Mouse (Mus musculus) MEL (cell line): Measurements from ENCODE around the gene Gngt2. TPM values are rescaled to one million over a fixed set of nuclear protein-coding genes. Genes with fewer than 3 reads are reported as not detected.

Source experiments
- DNase-seq: peaks from one replicate; pipeline ENCODE4 v3.0.0; 2011; ENCODE audit warnings: low read depth, low spot score
- H3K27ac ChIP-seq: 2 replicates; pipeline ENCODE4 v1.5.1; 2012; ENCODE audit warnings: low read depth, mild to moderate bottlenecking, control low read depth, low read length, moderate library complexity; ENCODE audit not compliant: control insufficient read depth
- H3K27me3 ChIP-seq, 2 experiments: fragments of 150-350 bp in 1 of 2; sonication (generic) in 1 of 2; 2 replicates each; pipeline ENCODE4 v1.6.1; 2012; ENCODE audit warnings: low read length in 2 of 2, mild to moderate bottlenecking in 2 of 2, improper control_type of control experiment in 1 of 2, moderate library complexity in 1 of 2; ENCODE audit not compliant: insufficient read depth in 2 of 2, control insufficient read depth in 1 of 2
- H3K36me3 ChIP-seq, 2 experiments: 2 replicates each; pipeline ENCODE4 v1.6.1; 2012 to 2014; ENCODE audit warnings: low read length in 2 of 2, improper control_type of control experiment in 1 of 2, inconsistent platforms in 1 of 2, mild to moderate bottlenecking in 1 of 2; ENCODE audit not compliant: insufficient read depth in 2 of 2, control insufficient read depth in 1 of 2
- H3K4me1 ChIP-seq, 2 experiments: fragments of 150-350 bp in 1 of 2; sonication (generic) in 1 of 2; 2 replicates each; pipeline ENCODE4 v1.6.1; 2012; ENCODE audit warnings: low read length in 2 of 2, improper control_type of control experiment in 1 of 2, mild to moderate bottlenecking in 1 of 2; ENCODE audit not compliant: insufficient read depth in 2 of 2, control insufficient read depth in 1 of 2
- H3K4me3 ChIP-seq, 2 experiments: fragments of 150-350 bp in 1 of 2; sonication (generic) in 1 of 2; 2 replicates each; pipeline ENCODE4 v1.5.1; 2012; ENCODE audit warnings: low read depth in 2 of 2, low read length in 2 of 2, mild to moderate bottlenecking in 2 of 2, moderate library complexity in 2 of 2, control low read depth in 1 of 2, improper control_type of control experiment in 1 of 2; ENCODE audit not compliant: control insufficient read depth in 1 of 2, insufficient read depth in 1 of 2
- H3K79me2 ChIP-seq: 2 replicates; pipeline ENCODE4 v1.6.1; 2012; ENCODE audit warnings: mild to moderate bottlenecking, low read length, moderate library complexity; ENCODE audit not compliant: control insufficient read depth, poor library complexity, insufficient read depth
- H3K9ac ChIP-seq: 2 replicates; pipeline ENCODE4 v1.6.1; 2012; ENCODE audit warnings: low read depth, mild to moderate bottlenecking, control low read depth, low read length, moderate library complexity; ENCODE audit not compliant: control insufficient read depth, poor library complexity, severe bottlenecking
- H3K9me3 ChIP-seq: fragments of 150-350 bp; sonication (generic); replicated peaks from 2 replicates; pipeline ENCODE4 v1.6.1; 2012; ENCODE audit warnings: mild to moderate bottlenecking, low read length, improper control_type of control experiment, moderate library complexity; ENCODE audit not compliant: insufficient read depth
- CHD2 ChIP-seq: IDR thresholded peaks from 2 replicates; pipeline ENCODE4 v1.6.1; 2011; ENCODE audit warnings: low read length, improper control_type of control experiment
- GATA1 ChIP-seq: IDR thresholded peaks from 2 replicates; pipeline ENCODE4 v1.6.1; 2011; ENCODE audit warnings: low read depth, low read length, improper control_type of control experiment
- JUND ChIP-seq: IDR thresholded peaks from 2 replicates; pipeline ENCODE4 v1.6.1; 2011; ENCODE audit warnings: low read depth, mild to moderate bottlenecking, improper control_type of control experiment, low read length
- MAX ChIP-seq: IDR thresholded peaks from 2 replicates; pipeline ENCODE4 v1.6.1; 2011; ENCODE audit warnings: low read length, improper control_type of control experiment
- MYB ChIP-seq: IDR thresholded peaks from 2 replicates; pipeline ENCODE4 v1.6.1; 2011; ENCODE audit warnings: mild to moderate bottlenecking, low read depth, low read length, improper control_type of control experiment
- NRF1 ChIP-seq: IDR thresholded peaks from 2 replicates; pipeline ENCODE4 v1.6.1; 2014; ENCODE audit warnings: low read depth, mild to moderate bottlenecking, inconsistent platforms, low read length, improper control_type of control experiment, moderate library complexity; ENCODE audit not compliant: poor library complexity, insufficient read depth, severe bottlenecking
- POLR2A ChIP-seq, 2 experiments: IDR thresholded peaks; 2 replicates each; pipeline ENCODE4 v1.6.1; 2011 to 2012; ENCODE audit warnings: low read length in 2 of 2, mild to moderate bottlenecking in 2 of 2, control low read depth in 1 of 2, improper control_type of control experiment in 1 of 2, low read depth in 1 of 2, moderate library complexity in 1 of 2; ENCODE audit not compliant: control insufficient read depth in 1 of 2, insufficient read depth in 1 of 2, poor library complexity in 1 of 2
- POLR2AphosphoS2 ChIP-seq: IDR thresholded peaks from 2 replicates; pipeline ENCODE4 v1.6.1; 2011; ENCODE audit warnings: low read length, improper control_type of control experiment
- SMC3 ChIP-seq: IDR thresholded peaks from 2 replicates; pipeline ENCODE4 v1.6.1; 2011; ENCODE audit warnings: low read depth, low read length, improper control_type of control experiment
- TAL1 ChIP-seq: IDR thresholded peaks from 2 replicates; pipeline ENCODE4 v1.6.1; 2012; ENCODE audit warnings: mild to moderate bottlenecking, inconsistent platforms, low read length, moderate library complexity, mixed read lengths
- UBTF ChIP-seq: IDR thresholded peaks from 2 replicates; pipeline ENCODE4 v1.6.1; 2012; ENCODE audit warnings: low read depth, mild to moderate bottlenecking, inconsistent platforms, low read length, improper control_type of control experiment, moderate library complexity, borderline replicate concordance; ENCODE audit not compliant: insufficient read depth
- USF1 ChIP-seq: IDR thresholded peaks from 2 replicates; pipeline ENCODE4 v1.6.1; 2014; ENCODE audit warnings: low read depth, mild to moderate bottlenecking, inconsistent platforms, low read length, improper control_type of control experiment, moderate library complexity
- ZC3H11A ChIP-seq: IDR thresholded peaks from 2 replicates; pipeline ENCODE4 v1.6.1; 2012; ENCODE audit warnings: low read depth, mild to moderate bottlenecking, inconsistent platforms, low read length, improper control_type of control experiment
- ZNF384 ChIP-seq: IDR thresholded peaks from 2 replicates; pipeline ENCODE4 v1.6.1; 2012; ENCODE audit warnings: low read depth, mild to moderate bottlenecking, inconsistent platforms, low read length, improper control_type of control experiment
- polyA plus RNA-seq, 2 experiments: library from polyadenylated mRNA; stranded (reverse) in 1 of 2; unstranded in 1 of 2; fragments of >175 nt in 1 of 2; fragments of >200 nt in 1 of 2; gene quantifications; 2 replicates each; pipeline versions ENCODE4 v1.2.1 to v1.2.4; 2012; ENCODE audit warnings: low replicate concordance in 2 of 2, low read depth in 1 of 2; ENCODE audit not compliant: insufficient read length in 2 of 2, insufficient read depth in 1 of 2, missing spikeins in 1 of 2
- total RNA-seq: library from RNA; depleted of rRNA; stranded (reverse); fragments of 300-350 nt; gene quantifications from 2 replicates; pipeline ENCODE4 v1.2.3, GENCODE M21; 2012

Gene Gngt2
- total and polyA plus RNA-seq, 3 experiments = 23.5 to 25.9 TPM; not detected in 1

- Histone ChIP-seq H3K9ac (no peak overlapping the region), H3K79me2 (peaks cover 8% of the 10 kb centered on the region), H3K27ac (peak overlapping the region; percentile 17; the same call in 1 of the 2 replicates)
- TF ChIP-seq GATA1 (no peak), MYB (0 out of 2 replicates have a peak, but pooled peaks have one; percentile 31), ZNF384 (no peak)
- TF ChIP-seq, all 39 proteins: peak for 1
- Histone ChIP-seq H3K4me3 (no peak overlapping the region), H3K9me3 (no peaks in the 10 kb centered on the region), H3K27me3 (no peaks in the 10 kb centered on the region), H3K36me3 (peaks cover 2 to 30% of the 10 kb centered on the region in 2 experiments), H3K4me1 (peaks cover 8 to 19% of the 10 kb centered on the region in 2 experiments)
- no peak for DNase-seq
Measured at GRCm38 (mm10) chr11:95861397-95861796, 24.4 kb downstream of the Gngt2 start.

- H3K36me3 ChIP-seq = 0 out of 4 replicates have a peak, but pooled peaks cover 0 to 3% of the 10 kb centered on the region in 2 experiments
- H3K79me2 ChIP-seq = no peaks in the 10 kb centered on the region
- H3K4me3 ChIP-seq = no peak overlapping the region
- TF ChIP-seq TAL1 = no peak
- TF ChIP-seq ZNF384 = peak; percentile 67
- TF ChIP-seq ZC3H11A = no peak
- TF ChIP-seq POLR2AphosphoS2 = peak; percentile 32; the same call in 1 of the 2 replicates
- no peak for TF ChIP-seq POLR2A (IDR thresholded peaks at IDR 0.05; ENCODE audit: control insufficient read depth in 1 of 2, insufficient read depth in 1 of 2, low read depth in 1 of 2, low read length in 2 of 2, poor library complexity in 1 of 2)
- TF ChIP-seq JUND = no peak
- H3K4me1 ChIP-seq = peaks cover 0 to 3% of the 10 kb centered on the region in 2 experiments; a peak in 3 of 4 replicates
- no peaks in the 10 kb centered on the region for H3K9me3 ChIP-seq
- H3K27ac ChIP-seq = no peak overlapping the region
- no peak for DNase-seq
- H3K9ac ChIP-seq = no peak overlapping the region
- H3K27me3 ChIP-seq = no peaks in the 10 kb centered on the region
Measured at GRCm38 (mm10) chr11:95869442-95869841, 32.4 kb downstream of the Gngt2 start.

- Histone ChIP-seq H3K27ac (no peak overlapping the region), H3K79me2 (no peaks in the 10 kb centered on the region), H3K4me1 (peaks cover 0 to 3% of the 10 kb centered on the region in 2 experiments; a peak in 3 of 4 replicates), H3K36me3 (0 out of 4 replicates have a peak, but pooled peaks cover 0 to 3% of the 10 kb centered on the region in 2 experiments), H3K27me3 (no peaks in the 10 kb centered on the region), H3K9ac (no peak overlapping the region), H3K9me3 (no peaks in the 10 kb centered on the region), H3K4me3 (no peak overlapping the region)
- peak; percentile 76 for DNase-seq
- TF ChIP-seq CHD2 = 0 out of 2 replicates have a peak, but pooled peaks have one; percentile 16
- peak; percentile 65; the same call in 1 of the 2 replicates for TF ChIP-seq POLR2AphosphoS2
- TF ChIP-seq GATA1 = no peak
- no peak for TF ChIP-seq UBTF
- no peak for TF ChIP-seq SMC3
- no peak for TF ChIP-seq NRF1
- TF ChIP-seq USF1 = peak; percentile 4; the same call in 1 of the 2 replicates
- peak in 1 of 2 experiments; percentile 29; a peak in 1 of 4 replicates for TF ChIP-seq POLR2A (IDR thresholded peaks at IDR 0.05; ENCODE audit: control insufficient read depth in 1 of 2, insufficient read depth in 1 of 2, low read depth in 1 of 2, low read length in 2 of 2, poor library complexity in 1 of 2)
- TF ChIP-seq MAX = peak; percentile 36; the same call in 1 of the 2 replicates
- TF ChIP-seq TAL1 = no peak
Measured at GRCm38 (mm10) chr11:95869918-95870470, 33.0 kb downstream of the Gngt2 start.
